Mouse (Mus musculus) ES-E14 (cell line): ENCODE data around the gene Dnajb5. TPM values are rescaled to one million over a fixed set of nuclear protein-coding genes. Genes with fewer than 3 reads are reported as not detected.

Experiments
- DNase-seq: peaks from one replicate; pipeline ENCODE4 v3.0.0-alpha.2; 2013; ENCODE audit warnings: low read depth, low spot score
- H3K27ac ChIP-seq: 2 replicates; pipeline ENCODE4 v1.5.1; 2012; ENCODE audit warnings: low read depth, mild to moderate bottlenecking, low read length, moderate library complexity, mixed read lengths; ENCODE audit not compliant: poor library complexity, insufficient read depth, severe bottlenecking
- H3K36me3 ChIP-seq: 2 replicates; pipeline ENCODE4 v1.6.1; 2012; ENCODE audit warnings: mild to moderate bottlenecking, low read length, moderate library complexity, mixed read lengths; ENCODE audit not compliant: control insufficient read depth, poor library complexity, insufficient read depth, severe bottlenecking
- H3K4me1 ChIP-seq, 2 experiments: fragments of 150-350 bp in 1 of 2; sonication (generic) in 1 of 2; 2 replicates each; pipeline ENCODE4 v1.6.1; 2012; ENCODE audit warnings: low read length in 2 of 2, mild to moderate bottlenecking in 1 of 2, mixed read lengths in 1 of 2; ENCODE audit not compliant: control insufficient read depth in 2 of 2, insufficient read depth in 2 of 2, poor library complexity in 1 of 2
- H3K4me3 ChIP-seq, 2 experiments: fragments of 150-350 bp in 1 of 2; sonication (generic) in 1 of 2; 2 replicates each; pipeline ENCODE4 v1.5.1; 2012; ENCODE audit warnings: low read length in 2 of 2, low read depth in 1 of 2, mild to moderate bottlenecking in 1 of 2, mixed read lengths in 1 of 2; ENCODE audit not compliant: insufficient read depth in 1 of 2, poor library complexity in 1 of 2, severe bottlenecking in 1 of 2
- H3K9ac ChIP-seq: 2 replicates; pipeline ENCODE4 v1.6.1; 2012; ENCODE audit warnings: low read depth, mild to moderate bottlenecking, low read length, mixed read lengths; ENCODE audit not compliant: poor library complexity, insufficient read depth, severe bottlenecking
- H3K9me3 ChIP-seq: fragments of 150-350 bp; sonication (generic); 2 replicates; pipeline ENCODE4 v1.6.1; 2012; ENCODE audit warnings: low read depth, mild to moderate bottlenecking, low read length; ENCODE audit not compliant: control insufficient read depth, insufficient read depth
- CHD2 ChIP-seq: IDR thresholded peaks from 2 replicates; pipeline ENCODE4 v1.6.1; 2014; ENCODE audit warnings: mild to moderate bottlenecking, low read depth, low read length, inconsistent platforms
- HCFC1 ChIP-seq: IDR thresholded peaks from 2 replicates; pipeline ENCODE4 v1.6.1; 2012; ENCODE audit warnings: low read length, inconsistent platforms, borderline replicate concordance; ENCODE audit not compliant: insufficient read depth
- MAFK ChIP-seq: IDR thresholded peaks from 2 replicates; pipeline ENCODE4 v1.6.1; 2014; ENCODE audit warnings: mild to moderate bottlenecking, low read depth, low read length, inconsistent platforms; ENCODE audit not compliant: insufficient read depth
- ZC3H11A ChIP-seq: IDR thresholded peaks from 2 replicates; pipeline ENCODE4 v1.6.1; 2012; ENCODE audit warnings: low read depth, mild to moderate bottlenecking, inconsistent platforms, low read length, borderline replicate concordance
- ZNF384 ChIP-seq: IDR thresholded peaks from 2 replicates; pipeline ENCODE4 v1.6.1; 2012; ENCODE audit warnings: low read depth, low read length, inconsistent platforms
- in situ Hi-C, 2 experiments: fragments of 600-800 bp; cut with MboI; formaldehyde crosslinking; loops; one replicate each; pipeline ENCODE4 v1.15.1; 2025; ENCODE audit warnings: low sequenced_read_pairs in 2 of 2, inconsistent platforms in 1 of 2; ENCODE audit not compliant: unreplicated experiment in 2 of 2
- total RNA-seq: library from RNA; depleted of rRNA; stranded (reverse); fragments of 300-350 nt; gene quantifications from 2 replicates; pipeline ENCODE4 v1.2.3, GENCODE M21; 2012

The Dnajb5 gene
- total RNA-seq, 1 experiment, result 13.3 TPM

- no peak overlapping the region for H3K9ac ChIP-seq
- in situ Hi-C loops, result no loop called here
- no peaks in the 10 kb centered on the region for H3K36me3 ChIP-seq
- no peaks in the 10 kb centered on the region for H3K4me1 ChIP-seq
- H3K27ac ChIP-seq, result no peak overlapping the region
- H3K9me3 ChIP-seq, result no peaks in the 10 kb centered on the region
- H3K4me3 ChIP-seq, result no peak overlapping the region
- DNase-seq, result no peak
- TF ChIP-seq HCFC1 (no peak), CHD2 (no peak), MAFK (no peak), ZNF384 (no peak), ZC3H11A (no peak)
Measured at GRCm38 (mm10) chr4:42904523-42904922, 45.1 kb upstream of the Dnajb5 start.

GRCm38 (mm10) chr4:42904966-42905365 lies 44.6 kb upstream of the Dnajb5 start:
- H3K4me1 ChIP-seq, result no peaks in the 10 kb centered on the region
- H3K36me3 ChIP-seq, result no peaks in the 10 kb centered on the region
- DNase-seq, result no peak
- H3K4me3 ChIP-seq, result no peak overlapping the region
- no peaks in the 10 kb centered on the region for H3K9me3 ChIP-seq
- no peak overlapping the region for H3K9ac ChIP-seq
- in situ Hi-C loops, result no loop called here
- TF ChIP-seq ZC3H11A (no peak), ZNF384 (no peak), MAFK (no peak), HCFC1 (no peak), CHD2 (no peak)
- H3K27ac ChIP-seq, result no peak overlapping the region

- H3K36me3 ChIP-seq, result no peaks in the 10 kb centered on the region
- no peak for DNase-seq
- TF ChIP-seq ZNF384 (no peak), CHD2 (no peak), MAFK (no peak), HCFC1 (no peak), ZC3H11A (no peak)
- H3K9ac ChIP-seq, result no peak overlapping the region
- in situ Hi-C loops, result no loop called here
- no peak overlapping the region for H3K27ac ChIP-seq
- no peaks in the 10 kb centered on the region for H3K4me1 ChIP-seq
- no peak overlapping the region for H3K4me3 ChIP-seq
- H3K9me3 ChIP-seq, result no peaks in the 10 kb centered on the region
Measured at GRCm38 (mm10) chr4:42913391-42913790, 36.2 kb upstream of the Dnajb5 start.

GRCm38 (mm10) chr4:42915311-42915710 lies 34.3 kb upstream of the Dnajb5 start:
- H3K4me1 ChIP-seq, result no peaks in the 10 kb centered on the region
- no peak overlapping the region for H3K9ac ChIP-seq
- no peak for TF ChIP-seq HCFC1
- no peak overlapping the region for H3K27ac ChIP-seq
- no peaks in the 10 kb centered on the region for H3K9me3 ChIP-seq
- no peak overlapping the region for H3K4me3 ChIP-seq
- in situ Hi-C loops, result no loop called here
- H3K36me3 ChIP-seq, result no peaks in the 10 kb centered on the region
- no peak for DNase-seq

- no peak overlapping the region for H3K27ac ChIP-seq
- H3K9ac ChIP-seq, result no peak overlapping the region
- no peaks in the 10 kb centered on the region for H3K9me3 ChIP-seq
- in situ Hi-C loops, result no loop called here
- H3K4me1 ChIP-seq, result no peaks in the 10 kb centered on the region
- H3K4me3 ChIP-seq, result no peak overlapping the region
- no peaks in the 10 kb centered on the region for H3K36me3 ChIP-seq
- no peak for DNase-seq
- TF ChIP-seq HCFC1, result no peak
- TF ChIP-seq CHD2, result no peak
- TF ChIP-seq MAFK, result no peak
- no peak for TF ChIP-seq ZC3H11A
- no peak for TF ChIP-seq ZNF384
Measured at GRCm38 (mm10) chr4:42915966-42916365, 33.6 kb upstream of the Dnajb5 start.
